ENCODE assay signal across 9 mouse cellular contexts in the genomic region with DNA sequence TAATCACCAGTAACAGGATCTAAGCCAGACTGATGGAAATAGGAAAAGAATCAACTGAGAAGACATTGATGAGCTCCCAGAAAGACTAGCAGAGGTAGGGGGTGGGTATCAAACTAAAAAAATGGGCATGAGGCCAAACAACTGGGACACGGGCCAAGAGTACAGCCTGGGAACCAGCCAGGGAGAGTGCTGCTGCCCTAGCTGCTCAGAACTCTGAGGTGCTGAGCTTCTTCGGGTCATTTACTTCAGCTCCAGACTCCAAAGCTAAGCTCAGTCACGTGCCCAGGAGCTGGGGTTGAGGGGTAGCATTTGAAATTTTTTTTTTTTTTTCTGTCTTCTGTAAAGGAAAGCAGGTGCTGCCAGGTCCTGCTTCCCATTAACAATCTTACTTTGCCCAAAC. TPM values are rescaled to one million over a fixed set of nuclear protein-coding genes. Genes with fewer than 3 reads are reported as not detected.
A peak's percentile ranks its signal among the peaks of the same experiment; 100 is the strongest.
DNase-seq lines count a peak whose midpoint lies in the region; ATAC-seq and TF ChIP-seq lines count a peak whose summit lies in the region.
"Had no signal": no experiment of that assay in that cellular context is flagged by ENCODE, and none has a peak within 500 bp of the region (broad histone marks: within the 10 kb centered on the region; RNA-seq: fewer than 3 reads in every experiment).

No protein-coding gene starts in this region.

- no peak for ATAC-seq in liver, embryonic 11.5 days (replicated peaks; ENCODE audit: low FRiP score)
- no peak for ATAC-seq in monocyte, adult 5-6 weeks (replicated peaks; ENCODE audit: insufficient number of reproducible peaks, low FRiP score, low TSS enrichment, poor library complexity, severe bottlenecking)

- H3K4me2 ChIP-seq in liver, embryonic 11.5 days, result no peak overlapping the region

- H3K27ac ChIP-seq in liver, adult 2 months (replicated peaks; ENCODE audit: insufficient read depth, low read depth, low read length), result no peak overlapping the region
- no peak overlapping the region for H3K27ac ChIP-seq in liver, embryonic 11.5 days (ENCODE audit: low read depth, low read length)
- no peak overlapping the region for H3K27ac ChIP-seq in left cerebral cortex, adult 2 months

- no peaks in the 10 kb centered on the region for H3K79me2 ChIP-seq in liver, adult 2 months (ENCODE audit: control insufficient read depth, insufficient read depth, low read length)

- H3K9ac ChIP-seq in liver, adult 2 months (ENCODE audit: low read depth, low read length), result no peak overlapping the region
- H3K9ac ChIP-seq in liver, embryonic 11.5 days (ENCODE audit: low read depth, low read length), result no peak overlapping the region

- DNase-seq in cerebellum, postnatal 14 days, result peak; percentile 71 to 77
- no peak for DNase-seq in cerebellum, adult 11-12 months
- peak; percentile 43 for DNase-seq in liver, adult 2 months (ENCODE audit: extremely low read depth, low read depth, low spot score)
- no peak for DNase-seq in liver, embryonic 11.5 days (ENCODE audit: low spot score)
- DNase-seq in fibroblast of lung, adult 2 months (ENCODE audit: low read depth), result peak; percentile 13
- DNase-seq in left cerebral cortex, adult 2 months (ENCODE audit: extremely low spot score in 1 of 2, low spot score in 2 of 2), result peak; percentile 19 to 23
- DNase-seq in spleen, adult 12 weeks (ENCODE audit: low spot score), result no peak

- intact Hi-C loops in left cerebral cortex, adult 2 months (cut with DNase I), result no loop called here

- no peak for TF ChIP-seq POLR2A in liver, adult 2 months (IDR thresholded peaks at IDR 0.05; ENCODE audit: extremely low read depth, insufficient read depth, low read length)

- H3K4me1 ChIP-seq in liver, adult 2 months (ENCODE audit: control insufficient read depth, insufficient read depth, low read length), result peaks cover 4% of the 10 kb centered on the region
- no peaks in the 10 kb centered on the region for H3K4me1 ChIP-seq in liver, embryonic 11.5 days (replicated peaks; ENCODE audit: control insufficient read depth, insufficient read depth, low read length)

- no peaks in the 10 kb centered on the region for H3K36me3 ChIP-seq in liver, adult 2 months (ENCODE audit: control insufficient read depth, insufficient read depth, low read length)
- H3K36me3 ChIP-seq in liver, embryonic 11.5 days (ENCODE audit: control insufficient read depth, insufficient read depth, low read length), result no peaks in the 10 kb centered on the region

- H3K9me3 ChIP-seq in liver, embryonic 11.5 days (ENCODE audit: control insufficient read depth, low read length), result peaks cover 10% of the 10 kb centered on the region

- WGBS in liver, adult 2 months, result 10% methylated on average over 3 of the region's 3 CpGs
- 76% methylated on average over 3 of the region's 3 CpGs for WGBS in liver, embryonic 11.5 days

- no peaks in the 10 kb centered on the region for H3K27me3 ChIP-seq in liver, adult 2 months (ENCODE audit: control insufficient read depth, insufficient read depth, low read length)
- H3K27me3 ChIP-seq in liver, embryonic 11.5 days (replicated peaks; ENCODE audit: control insufficient read depth, insufficient read depth, low read length), result no peaks in the 10 kb centered on the region

- no peak for TF ChIP-seq CTCF in liver, adult 2 months (IDR thresholded peaks at IDR 0.05; ENCODE audit: low read depth, low read length)
- TF ChIP-seq CTCF in left cerebral cortex, adult 2 months (IDR thresholded peaks at IDR 0.05), result no peak

- no peak overlapping the region for H3K4me3 ChIP-seq in liver, adult 2 months (ENCODE audit: insufficient read depth, low read depth, low read length)
- no peak overlapping the region for H3K4me3 ChIP-seq in liver, embryonic 11.5 days (ENCODE audit: low read depth, low read length)
- H3K4me3 ChIP-seq in left cerebral cortex, adult 2 months, result no peak overlapping the region

RNA-seq across cellular contexts. Expression of a gene that starts 10.1 kb away (rescaled TPM):
- total RNA-seq in liver, adult 2 months (2014; rRNA removed), result 39.2 and 39.7 TPM in 2 replicates
- 15.8 and 21.1 TPM in 2 replicates for polyA plus RNA-seq in liver, adult 2 months (2012; rRNA removed)
- polyA plus RNA-seq in liver, embryonic 11.5 days (2014; fragmentation: Nextera tagmentation; extraction: Ambion mirVana), result 35.1 and 40.4 TPM in 2 replicates
- 100 to 1,000 TPM; 135 to 140 TPM for total RNA-seq in left cerebral cortex, adult 2 months (2021)
- 61.3 to 144 TPM (median 71.3 TPM) in 3 replicates for total RNA-seq in monocyte, adult 5-6 weeks (2017)

RNA-seq across cellular contexts. Expression of a gene that starts 52.5 kb away (rescaled TPM):
- 0.54 TPM in 1 of 2 replicates, not detected in the other for total RNA-seq in liver, adult 2 months (2014; rRNA removed)
- 0.22 and 0.24 TPM in 2 replicates for polyA plus RNA-seq in liver, adult 2 months (2012; rRNA removed)
- not detected in 2 replicates for polyA plus RNA-seq in liver, embryonic 11.5 days (2014; fragmentation: Nextera tagmentation; extraction: Ambion mirVana)
- total RNA-seq in left cerebral cortex, adult 2 months (2021), result 10 to 100 TPM in 1 of 2 experiments, 1 to 10 TPM in 1; 10.0 to 11.0 TPM
- not detected in 3 replicates for total RNA-seq in monocyte, adult 5-6 weeks (2017)
- total RNA-seq: common myeloid progenitor, adult 5-6 weeks had no signal

Comparison
In these comparisons a context has a peak if more than half of its experiments do, and no peak if none do; other contexts are left out.
1. DNase-seq: peak in cerebellum, postnatal 14 days (2 of 2), liver, adult 2 months (single experiment), fibroblast of lung, adult 2 months (single experiment) and left cerebral cortex, adult 2 months (2 of 2); none in cerebellum, adult 11-12 months (single experiment), liver, embryonic 11.5 days (single experiment) and spleen, adult 12 weeks (single experiment).